Mouse (Mus musculus) thymus, adult 2 months (tissue): ENCODE measurements around the gene Zbtb49.

Experiments used
- CTCF ChIP-seq: fragments of 200-500 bp; IDR thresholded peaks from 2 replicates; pipeline ENCODE4 v1.5.1; 2012; ENCODE audit warnings: mild to moderate bottlenecking, control low read depth, low read length, moderate library complexity, borderline replicate concordance; ENCODE audit not compliant: control insufficient read depth, poor library complexity, insufficient read depth; ENCODE audit errors: extremely low read depth
- POLR2A ChIP-seq: fragments of 200-500 bp; IDR thresholded peaks from 2 replicates; pipeline ENCODE4 v1.6.1; 2012; ENCODE audit warnings: mild to moderate bottlenecking, low read length, control low read depth, moderate library complexity; ENCODE audit not compliant: control insufficient read depth, poor library complexity, insufficient read depth; ENCODE audit errors: extremely low read depth

GRCm38 (mm10) chr5:38213009-38213408 lies 7.2 kb downstream of the Zbtb49 start:
- TF ChIP-seq CTCF (no peak), POLR2A (no peak)
